In genomic region chr8:8985395-8985794, GRCm38 (mm10) we compare ENCODE assay signal across 12 mouse cellular contexts.
DNase-seq lines count a peak whose midpoint lies in the region; ATAC-seq and TF ChIP-seq lines count a peak whose summit lies in the region.
"Had no signal": no experiment of that assay in that cellular context is flagged by ENCODE, and none has a peak within 500 bp of the region (broad histone marks: within the 10 kb centered on the region; RNA-seq: fewer than 3 reads in every experiment).

No protein-coding gene starts in this region.

- peak; percentile 61 for TF ChIP-seq CTCF in liver, postnatal 0 days (IDR thresholded peaks at IDR 0.05; ENCODE audit: low read depth)

- H3K27me3 ChIP-seq in forebrain, embryonic 16.5 days (replicated peaks; ENCODE audit: control insufficient read depth, insufficient read depth, low read length) = no peaks in the 10 kb centered on the region
- H3K27me3 ChIP-seq in forebrain, embryonic 10.5 days (ENCODE audit: poor library complexity, severe bottlenecking) = peaks cover 25% of the 10 kb centered on the region
- H3K27me3 ChIP-seq in liver, postnatal 0 days (ENCODE audit: insufficient read depth, low read length) = no peaks in the 10 kb centered on the region
- no peaks in the 10 kb centered on the region for H3K27me3 ChIP-seq in liver, embryonic 11.5 days (replicated peaks; ENCODE audit: control insufficient read depth, insufficient read depth, low read length)
- H3K27me3 ChIP-seq: lung, embryonic 15.5 days; neural tube, embryonic 12.5 days had no signal

- H3K27ac ChIP-seq in forebrain, embryonic 16.5 days (ENCODE audit: low read length) = no peak overlapping the region
- no peak overlapping the region for H3K27ac ChIP-seq in forebrain, embryonic 10.5 days
- no peak overlapping the region for H3K27ac ChIP-seq in liver, postnatal 0 days (ENCODE audit: low read depth)
- no peak overlapping the region for H3K27ac ChIP-seq in liver, embryonic 11.5 days (ENCODE audit: low read depth, low read length)
- H3K27ac ChIP-seq: lung, embryonic 15.5 days; neural tube, embryonic 12.5 days had no signal

- H3K4me2 ChIP-seq in forebrain, embryonic 16.5 days (ENCODE audit: low read length) = no peak overlapping the region
- peak overlapping the region; percentile 14; the same call in 1 of the 2 replicates for H3K4me2 ChIP-seq in liver, postnatal 0 days (ENCODE audit: low read depth, low read length)
- no peak overlapping the region for H3K4me2 ChIP-seq in liver, embryonic 11.5 days
- H3K4me2 ChIP-seq: lung, embryonic 15.5 days had no signal

- WGBS in forebrain, embryonic 16.5 days = 88% methylated on average over 13 of the region's 13 CpGs
- 89% methylated on average over 13 of the region's 13 CpGs for WGBS in forebrain, embryonic 10.5 days
- 49% methylated on average over 13 of the region's 13 CpGs for WGBS in liver, postnatal 0 days (ENCODE audit: insufficient replicate concordance)
- WGBS in liver, embryonic 11.5 days = 66% methylated on average over 13 of the region's 13 CpGs

- H3K9me3 ChIP-seq in forebrain, embryonic 16.5 days (ENCODE audit: control insufficient read depth, low read length) = no peaks in the 10 kb centered on the region
- peaks cover 8% of the 10 kb centered on the region; the same call in 1 of the 2 replicates for H3K9me3 ChIP-seq in forebrain, embryonic 10.5 days
- no peaks in the 10 kb centered on the region for H3K9me3 ChIP-seq in liver, postnatal 0 days (ENCODE audit: low read length)
- H3K9me3 ChIP-seq in liver, embryonic 11.5 days (ENCODE audit: control insufficient read depth, low read length) = no peaks in the 10 kb centered on the region
- H3K9me3 ChIP-seq: lung, embryonic 15.5 days; neural tube, embryonic 12.5 days had no signal

- peak; percentile 5; the same call in 1 of the 2 replicates for ATAC-seq in forebrain, embryonic 16.5 days
- ATAC-seq in liver, postnatal 0 days = no peak
- ATAC-seq in liver, embryonic 11.5 days (replicated peaks; ENCODE audit: low FRiP score) = no peak
- ATAC-seq in CD4-positive, CD25-positive, alpha-beta regulatory T cell, adult 4 months = peak; percentile 34
- peak; percentile 20; a peak in 3 of 4 replicates for ATAC-seq in hematopoietic stem cell, adult 5-6 weeks (replicated peaks in 1 of 2; ENCODE audit: insufficient read depth in 1 of 2, low FRiP score in 2 of 2, low TSS enrichment in 1 of 2, low read depth in 1 of 2, poor library complexity in 2 of 2, severe bottlenecking in 2 of 2)

- H3K4me3 ChIP-seq in forebrain, embryonic 16.5 days (replicated peaks; ENCODE audit: low read length) = no peak overlapping the region
- H3K4me3 ChIP-seq in forebrain, embryonic 10.5 days = no peak overlapping the region
- no peak overlapping the region for H3K4me3 ChIP-seq in liver, postnatal 0 days (ENCODE audit: low read depth, low read length)
- H3K4me3 ChIP-seq in liver, embryonic 11.5 days (ENCODE audit: low read depth, low read length) = no peak overlapping the region
- H3K4me3 ChIP-seq: embryonic facial prominence, embryonic 10.5 days; lung, embryonic 15.5 days; neural tube, embryonic 12.5 days had no signal

- no peaks in the 10 kb centered on the region for H3K36me3 ChIP-seq in forebrain, embryonic 16.5 days (ENCODE audit: control insufficient read depth, insufficient read depth)
- H3K36me3 ChIP-seq in forebrain, embryonic 10.5 days (replicated peaks) = no peaks in the 10 kb centered on the region
- no peaks in the 10 kb centered on the region for H3K36me3 ChIP-seq in liver, postnatal 0 days (replicated peaks; ENCODE audit: insufficient read depth, low read length)
- no peaks in the 10 kb centered on the region for H3K36me3 ChIP-seq in liver, embryonic 11.5 days (ENCODE audit: control insufficient read depth, insufficient read depth, low read length)
- H3K36me3 ChIP-seq: embryonic facial prominence, embryonic 10.5 days; lung, embryonic 15.5 days; neural tube, embryonic 12.5 days had no signal

- no peak for DNase-seq in forebrain, embryonic 10.5 days (ENCODE audit: extremely low spot score, low spot score)
- no peak for DNase-seq in liver, postnatal 0 days
- no peak for DNase-seq in liver, embryonic 11.5 days (ENCODE audit: low spot score)
- no peak for DNase-seq in cerebellum, adult 11-12 months
- DNase-seq in gastrocnemius, postnatal 4 days (ENCODE audit: low spot score in 2 of 2) = no peak
- DNase-seq: kidney, adult 8-10 months had no signal

- no peak for TF ChIP-seq EP300 in liver, postnatal 0 days (IDR thresholded peaks at IDR 0.05; ENCODE audit: low read depth)

- H3K9ac ChIP-seq in forebrain, embryonic 16.5 days (replicated peaks; ENCODE audit: low read depth, low read length) = no peak overlapping the region
- no peak overlapping the region for H3K9ac ChIP-seq in liver, postnatal 0 days (replicated peaks)
- no peak overlapping the region for H3K9ac ChIP-seq in liver, embryonic 11.5 days (ENCODE audit: low read depth, low read length)
- H3K9ac ChIP-seq: lung, embryonic 15.5 days; neural tube, embryonic 12.5 days had no signal

- peaks cover 8% of the 10 kb centered on the region for H3K4me1 ChIP-seq in forebrain, embryonic 16.5 days (replicated peaks; ENCODE audit: control insufficient read depth, insufficient read depth, low read length)
- H3K4me1 ChIP-seq in forebrain, embryonic 10.5 days = peaks cover 34% of the 10 kb centered on the region
- 0 out of 2 replicates have a peak, but pooled peaks cover 2% of the 10 kb centered on the region for H3K4me1 ChIP-seq in liver, postnatal 0 days (ENCODE audit: insufficient read depth)
- H3K4me1 ChIP-seq in liver, embryonic 11.5 days (replicated peaks; ENCODE audit: control insufficient read depth, insufficient read depth, low read length) = 0 out of 2 replicates have a peak, but pooled peaks cover 2% of the 10 kb centered on the region

Comparison
In these comparisons a context has a peak if more than half of its experiments do, and no peak if none do; other contexts are left out.
1. ATAC-seq: peak in forebrain, embryonic 16.5 days (single experiment), CD4-positive, CD25-positive, alpha-beta regulatory T cell, adult 4 months (single experiment) and hematopoietic stem cell, adult 5-6 weeks (2 of 2); none in liver, postnatal 0 days (single experiment) and liver, embryonic 11.5 days (single experiment).